Mouse (Mus musculus) lung, embryonic 16.5 days (tissue): Measurements from ENCODE around the gene Tmem203. TPM values are rescaled to one million over a fixed set of nuclear protein-coding genes. Genes with fewer than 3 reads are reported as not detected.
A peak's percentile ranks its signal among the peaks of the same experiment; 100 is the strongest.

Experiments
- ATAC-seq: fragments of 200-750 bp; cut with Nextera tagmentation; 2 replicates; pipeline ENCODE4 v1.8.0; 2017; ENCODE audit warnings: low read depth, mild to moderate bottlenecking, moderate library complexity
- H3K27ac ChIP-seq: fragments of 300-500 bp; sonication (generic); 2 replicates; pipeline ENCODE4 v1.5.1; 2014; ENCODE audit warnings: mild to moderate bottlenecking, control low read depth, low read length
- H3K27me3 ChIP-seq: fragments of 300-500 bp; sonication (generic); 2 replicates; pipeline ENCODE4 v1.6.1; 2014; ENCODE audit warnings: low read depth, low read length, mixed read lengths; ENCODE audit not compliant: control insufficient read depth, insufficient read depth
- H3K36me3 ChIP-seq: fragments of 300-500 bp; sonication (generic); 2 replicates; pipeline ENCODE4 v1.6.1; 2014; ENCODE audit warnings: low read length; ENCODE audit not compliant: control insufficient read depth, insufficient read depth
- H3K4me1 ChIP-seq: fragments of 300-500 bp; sonication (generic); replicated peaks from 2 replicates; pipeline ENCODE4 v1.6.1; 2014; ENCODE audit warnings: low read length, mixed read lengths; ENCODE audit not compliant: control insufficient read depth, insufficient read depth
- H3K4me2 ChIP-seq: fragments of 300-500 bp; sonication (generic); 2 replicates; pipeline ENCODE4 v1.6.1; 2014; ENCODE audit warnings: low read depth, low read length, control low read depth
- H3K4me3 ChIP-seq: fragments of 300-500 bp; sonication (generic); 2 replicates; pipeline ENCODE4 v1.5.1; 2014; ENCODE audit warnings: mild to moderate bottlenecking, low read length, control low read depth
- H3K9ac ChIP-seq: fragments of 300-500 bp; sonication (generic); 2 replicates; pipeline ENCODE4 v1.6.1; 2014; ENCODE audit warnings: low read length, control low read depth
- H3K9me3 ChIP-seq: fragments of 300-500 bp; sonication (generic); 2 replicates; pipeline ENCODE4 v1.6.1; 2016; ENCODE audit warnings: low read length; ENCODE audit not compliant: control insufficient read depth
- WGBS: fragments of 180-500 bp; shearing (Covaris S2); extraction: QIAGEN DNeasy Blood & Tissue Kit; methylation state at CpG from one replicate; pipeline ENCODE4 v1.1.7; 2014; 5-methylcytosine and 5-hydroxymethylcytosine counted together
- polyA plus RNA-seq: library from polyadenylated mRNA; unstranded; fragments of >200 nt; fragmentation: Nextera tagmentation; extraction: Ambion mirVana; gene quantifications from 2 replicates; pipeline ENCODE4 v1.2.1, GENCODE M21; 2015

Gene Tmem203
- polyA plus RNA-seq, 1 experiment from 2014 or later: 20.3 TPM

GRCm38 (mm10) chr2:25239766-25240165, 15.5 kb upstream of the Tmem203 start:
- H3K27ac ChIP-seq: no peak overlapping the region
- no peak overlapping the region for H3K4me2 ChIP-seq
- H3K36me3 ChIP-seq: no peaks in the 10 kb centered on the region
- ATAC-seq: no peak
- H3K27me3 ChIP-seq: peaks cover 19% of the 10 kb centered on the region
- H3K4me3 ChIP-seq: no peak overlapping the region
- no peaks in the 10 kb centered on the region for H3K9me3 ChIP-seq
- no peak overlapping the region for H3K9ac ChIP-seq
- 79% methylated on average over 3 of the region's 3 CpGs for WGBS
- H3K4me1 ChIP-seq: peaks cover 8% of the 10 kb centered on the region

DNA sequence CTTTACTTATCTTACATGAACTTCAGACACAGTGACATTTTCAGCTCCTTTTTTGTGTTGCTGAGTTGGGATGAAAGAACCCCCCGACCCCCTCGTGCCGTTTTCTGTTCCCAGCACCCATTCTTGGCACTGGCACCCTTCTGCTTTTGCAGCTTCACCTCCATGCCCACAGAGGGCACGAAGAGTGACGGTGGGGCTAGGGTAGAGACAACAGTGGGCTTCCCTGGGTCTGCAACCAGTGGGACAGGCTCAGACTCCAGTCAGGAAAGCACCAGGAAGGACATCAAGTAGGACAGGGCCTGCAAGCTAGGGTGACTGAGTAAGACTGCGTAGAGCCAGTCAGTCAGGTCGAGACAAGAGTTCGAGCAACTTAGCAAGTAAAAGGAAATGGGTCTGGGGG, 14.9 kb upstream of the Tmem203 start:
- Histone ChIP-seq H3K4me2 (peak overlapping the region; percentile 96), H3K27ac (no peak overlapping the region), H3K9ac (peak overlapping the region; percentile 58), H3K27me3 (peaks cover 19% of the 10 kb centered on the region), H3K9me3 (no peaks in the 10 kb centered on the region), H3K36me3 (no peaks in the 10 kb centered on the region), H3K4me1 (peaks cover 8% of the 10 kb centered on the region), H3K4me3 (peak overlapping the region; percentile 40)
- WGBS: 41% methylated on average over 8 of the region's 8 CpGs
- peak; percentile 3; the same call in 1 of the 2 replicates for ATAC-seq

DNA sequence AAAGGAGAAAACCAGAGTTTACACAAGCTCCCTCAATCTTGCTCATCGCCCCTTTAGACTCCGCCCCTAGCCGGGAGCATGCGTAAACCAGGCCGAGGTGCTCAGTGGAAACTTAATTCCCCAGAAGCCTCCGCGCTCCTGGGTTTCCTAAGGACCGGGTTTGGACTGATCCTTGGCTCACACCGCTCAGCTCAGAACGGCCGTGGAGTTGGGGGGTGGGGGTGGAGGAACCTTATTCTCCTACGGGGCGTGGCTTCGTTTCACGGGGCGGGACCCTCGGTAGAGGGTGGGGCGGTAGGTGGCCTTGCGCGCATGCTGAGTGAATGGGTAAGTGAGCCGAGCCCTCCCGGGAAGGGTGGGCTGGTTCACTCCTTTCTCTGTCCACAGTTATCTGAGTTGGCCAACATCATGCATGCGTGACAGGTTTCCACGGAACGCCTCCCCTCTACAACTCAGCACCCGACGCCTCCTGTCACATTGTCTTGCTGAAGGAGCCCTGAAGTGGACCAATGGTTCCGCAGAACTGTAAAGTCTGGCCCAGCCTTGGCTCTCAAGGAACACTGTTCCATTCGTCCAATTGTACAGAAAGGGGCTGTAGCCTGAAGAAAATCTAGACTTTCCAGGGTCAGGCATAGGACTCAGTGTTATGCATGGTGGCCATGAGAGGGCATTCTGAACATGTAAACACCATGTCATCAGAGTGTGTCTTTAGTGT, 14.4 kb upstream of the Tmem203 start:
- H3K27ac ChIP-seq: no peak overlapping the region
- peaks cover 19% of the 10 kb centered on the region for H3K27me3 ChIP-seq
- peak; percentile 88 for ATAC-seq
- H3K4me1 ChIP-seq: peaks cover 8% of the 10 kb centered on the region
- H3K4me2 ChIP-seq: peak overlapping the region; percentile 96
- H3K9ac ChIP-seq: peak overlapping the region; percentile 58
- H3K9me3 ChIP-seq: no peaks in the 10 kb centered on the region
- no peaks in the 10 kb centered on the region for H3K36me3 ChIP-seq
- H3K4me3 ChIP-seq: peak overlapping the region; percentile 40
- 2% methylated on average over 29 of the region's 29 CpGs for WGBS

DNA sequence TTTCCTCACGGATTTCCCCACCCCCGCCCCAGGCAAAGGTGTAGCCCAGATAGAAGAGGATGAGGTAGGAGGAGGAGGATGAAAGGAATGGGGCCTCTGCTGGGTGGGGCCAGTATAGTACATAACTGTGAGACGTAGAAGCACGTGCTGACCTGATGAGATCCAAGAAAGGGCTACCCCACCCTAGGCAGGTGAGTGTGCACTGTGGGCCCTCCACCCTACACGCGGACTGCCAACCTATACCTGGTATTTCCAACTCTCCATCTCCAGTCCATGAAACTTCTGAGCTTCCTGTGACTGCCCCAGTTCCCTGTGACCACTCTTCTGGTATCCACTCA, 13.8 kb upstream of the Tmem203 start:
- Histone ChIP-seq H3K4me2 (peak overlapping the region; percentile 96), H3K9ac (peak overlapping the region; percentile 66), H3K27me3 (peaks cover 19% of the 10 kb centered on the region), H3K27ac (no peak overlapping the region), H3K4me3 (peak overlapping the region; percentile 60), H3K36me3 (no peaks in the 10 kb centered on the region), H3K4me1 (peaks cover 8% of the 10 kb centered on the region), H3K9me3 (no peaks in the 10 kb centered on the region)
- 13% methylated on average over 6 of the region's 6 CpGs for WGBS
- peak; percentile 15 for ATAC-seq

DNA sequence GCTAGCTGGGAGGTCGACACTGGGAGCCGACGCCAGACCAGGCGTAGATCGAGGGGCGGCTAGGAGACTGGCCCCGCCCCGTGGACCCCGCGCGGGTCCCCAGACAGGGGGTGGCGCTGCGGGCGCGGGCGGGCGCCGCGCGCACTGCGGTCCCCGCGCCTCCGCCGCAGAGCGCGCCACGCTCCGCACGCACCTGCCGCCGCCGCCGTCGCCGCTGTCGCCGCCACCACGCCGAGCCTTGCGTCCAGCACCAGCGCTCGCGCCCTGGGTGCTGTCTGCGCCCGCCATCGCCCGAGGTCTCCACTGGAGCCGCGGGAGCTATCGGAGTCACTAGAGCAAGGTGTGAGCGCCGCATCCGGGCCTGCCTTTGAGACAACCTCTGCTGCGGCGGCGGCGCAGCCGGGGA, 13.1 kb upstream of the Tmem203 start, which contains the start of the genes Rnf208 and Cysrt1:
Gene Rnf208 (plus strand): TSS at position 155 of the 406 bp plus-strand sequence.
Gene Cysrt1 (minus strand): TSS at position 352 of the 406 bp plus-strand sequence.
- no peak for ATAC-seq
- no peaks in the 10 kb centered on the region for H3K36me3 ChIP-seq
- H3K9ac ChIP-seq: peak within 1 kb of the TSS; percentile 66
- H3K9me3 ChIP-seq: no peaks in the 10 kb centered on the region
- H3K4me1 ChIP-seq: peaks cover 8% of the 10 kb centered on the region
- 2% methylated on average over 46 of the region's 59 CpGs for WGBS
- H3K4me2 ChIP-seq: peak within 1 kb of the TSS; percentile 96
- peak within 1 kb of the TSS; percentile 60 for H3K4me3 ChIP-seq
- peaks cover 19% of the 10 kb centered on the region for H3K27me3 ChIP-seq
- H3K27ac ChIP-seq: no peak within 1 kb of the TSS

DNA sequence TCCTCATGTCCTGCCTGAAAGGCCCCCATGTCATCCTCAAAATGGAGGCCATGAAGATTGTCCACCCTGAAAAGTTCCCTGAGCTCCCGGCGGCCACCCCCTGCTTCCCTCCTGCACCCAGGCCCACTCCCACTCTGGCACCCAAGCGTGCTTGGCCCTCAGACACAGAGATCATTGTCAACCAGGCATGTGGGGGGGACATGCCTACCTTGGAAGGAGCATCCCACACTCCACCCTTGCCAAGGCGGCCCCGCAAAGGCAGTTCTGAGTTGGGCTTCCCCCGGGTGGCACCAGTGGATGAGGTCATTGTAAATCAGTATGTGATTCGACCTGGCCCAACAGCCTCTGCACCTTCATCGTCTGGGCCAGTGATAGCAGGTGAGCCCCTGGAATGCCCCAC, 11.9 kb upstream of the Tmem203 start:
- Histone ChIP-seq H3K36me3 (0 out of 2 replicates have a peak, but pooled peaks cover 5% of the 10 kb centered on the region), H3K4me1 (peaks cover 8% of the 10 kb centered on the region), H3K27ac (no peak overlapping the region), H3K9ac (no peak overlapping the region), H3K4me2 (no peak overlapping the region), H3K9me3 (no peaks in the 10 kb centered on the region), H3K27me3 (peaks cover 19% of the 10 kb centered on the region), H3K4me3 (no peak overlapping the region)
- WGBS: 68% methylated on average over 8 of the region's 8 CpGs
- no peak for ATAC-seq

- Histone ChIP-seq H3K27me3 (peaks cover 19% of the 10 kb centered on the region), H3K4me2 (no peak overlapping the region), H3K9me3 (no peaks in the 10 kb centered on the region), H3K9ac (no peak overlapping the region), H3K4me1 (peaks cover 8% of the 10 kb centered on the region), H3K4me3 (no peak overlapping the region), H3K27ac (no peak overlapping the region), H3K36me3 (peaks cover 8% of the 10 kb centered on the region; the same call in 1 of the 2 replicates)
- WGBS: 85% methylated on average over 4 of the region's 4 CpGs
- ATAC-seq: no peak
Measured at GRCm38 (mm10) chr2:25244144-25244543, 11.1 kb upstream of the Tmem203 start.

DNA sequence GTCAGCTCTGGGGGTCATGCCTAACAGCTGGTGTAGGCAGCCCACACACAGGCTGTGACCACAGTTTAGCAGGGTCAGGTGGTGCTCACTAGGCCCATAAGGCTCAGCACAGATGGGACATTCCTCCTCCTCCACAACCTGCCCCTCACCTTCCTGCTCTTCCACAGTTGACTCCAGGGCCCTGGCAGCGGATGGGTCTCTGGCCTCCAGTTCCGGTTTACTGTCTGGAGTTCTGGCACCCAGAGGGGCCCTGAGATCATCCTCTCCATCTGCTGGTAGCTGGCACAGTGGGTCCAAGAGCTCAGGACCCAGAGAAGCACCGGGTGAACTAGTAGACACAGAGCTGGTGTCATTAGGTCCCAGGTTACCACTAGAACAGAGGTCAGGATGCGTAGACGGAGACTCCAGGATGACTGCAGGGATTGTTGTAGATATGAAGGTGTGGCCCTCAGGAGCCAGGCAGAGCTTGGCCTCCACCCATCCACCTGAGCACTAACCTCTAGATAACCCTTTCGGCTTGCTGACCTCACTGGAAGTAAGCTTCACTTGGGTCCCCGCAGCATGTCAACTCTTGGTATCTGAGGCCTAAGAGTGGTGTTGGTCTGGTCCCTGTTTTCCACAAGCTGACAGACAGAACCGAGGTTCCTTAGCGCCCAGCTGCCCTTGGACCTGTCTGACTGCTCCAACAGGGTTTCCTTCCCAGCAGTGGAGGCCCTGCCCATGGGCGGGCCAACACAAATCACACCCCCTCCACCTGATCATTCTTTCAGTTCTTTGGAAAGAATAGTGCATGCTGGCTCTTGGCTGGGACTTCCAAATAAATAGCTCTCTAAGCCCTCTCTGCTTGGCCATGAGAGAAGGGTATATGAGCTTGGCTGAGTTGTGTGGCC, 8.8 kb upstream of the Tmem203 start, which contains the start of gene AL732309.1:
Gene AL732309.1 (minus strand): TSS at position 681 of the 890 bp plus-strand sequence.
- Histone ChIP-seq H3K4me3 (no peak within 1 kb of the TSS), H3K27ac (no peak within 1 kb of the TSS), H3K9me3 (no peaks in the 10 kb centered on the region), H3K27me3 (peaks cover 19% of the 10 kb centered on the region), H3K4me2 (no peak within 1 kb of the TSS), H3K9ac (no peak within 1 kb of the TSS), H3K36me3 (peaks cover 17% of the 10 kb centered on the region), H3K4me1 (no peaks in the 10 kb centered on the region)
- no peak for ATAC-seq
- WGBS: 80% methylated on average over 10 of the region's 10 CpGs

DNA sequence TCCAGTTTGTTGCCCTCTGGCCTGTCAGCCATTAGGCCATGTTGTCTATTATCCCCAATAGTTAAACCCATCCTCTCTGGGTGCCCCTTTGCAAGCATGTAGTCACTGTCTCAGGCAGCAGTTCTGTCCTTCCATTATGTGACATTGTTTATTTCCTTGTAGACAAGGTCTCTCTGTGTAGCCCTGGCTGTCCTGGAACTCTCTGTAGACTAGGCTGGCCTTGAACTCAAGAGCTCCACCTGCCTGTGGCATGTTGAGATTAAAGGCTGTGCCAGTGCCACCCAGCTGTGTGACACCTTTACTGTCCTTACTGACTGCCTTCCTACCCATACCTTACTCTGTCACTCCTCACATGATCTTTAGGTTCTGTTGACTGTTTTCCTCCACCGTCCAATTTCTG, 2.9 kb upstream of the Tmem203 start:
- Histone ChIP-seq H3K4me3 (no peak overlapping the region), H3K9ac (no peak overlapping the region), H3K4me1 (peaks cover 12% of the 10 kb centered on the region), H3K36me3 (peaks cover 22% of the 10 kb centered on the region), H3K4me2 (no peak overlapping the region), H3K9me3 (no peaks in the 10 kb centered on the region), H3K27me3 (no peaks in the 10 kb centered on the region), H3K27ac (no peak overlapping the region)
- WGBS: 69% methylated on average over 1 of the region's 1 CpGs
- no peak for ATAC-seq
